Mouse (Mus musculus): Measurements from ENCODE around the gene Arhgap20. TPM values are rescaled to one million over a fixed set of nuclear protein-coding genes. Genes with fewer than 3 reads are reported as not detected.

The Arhgap20 gene
- polyA plus RNA-seq, 1 experiment from 2014 or later = 18.1 TPM

DNA sequence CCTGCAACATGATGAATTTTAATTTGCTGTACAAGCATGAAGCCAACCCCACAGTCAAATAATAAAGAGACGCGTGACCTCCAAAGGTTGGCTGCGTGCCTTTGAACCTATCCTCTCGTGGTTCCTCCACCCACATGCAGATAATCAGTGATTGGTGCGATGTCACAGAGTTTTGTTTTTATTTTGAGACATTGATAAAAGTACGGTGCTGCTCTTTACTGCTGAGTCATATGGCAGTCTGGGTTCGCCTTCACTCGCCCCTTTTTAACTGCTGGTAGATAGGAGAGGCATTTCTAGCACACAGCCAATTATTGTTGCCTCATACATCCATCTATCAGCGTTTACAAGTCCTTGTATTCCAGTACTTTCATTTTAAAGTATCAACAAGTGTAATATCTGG lies 34.0 kb downstream of the Arhgap20 start:
- no peaks in the 10 kb centered on the region for H3K4me1 ChIP-seq (ENCODE audit: insufficient read depth)
- no peak overlapping the region for H3K4me3 ChIP-seq (ENCODE audit: low read depth, low read length)
- no peak overlapping the region for H3K4me2 ChIP-seq
- no peaks in the 10 kb centered on the region for H3K36me3 ChIP-seq (ENCODE audit: insufficient read depth)
- H3K9me3 ChIP-seq (ENCODE audit: low read depth, low read length) = no peaks in the 10 kb centered on the region
- no peaks in the 10 kb centered on the region for H3K27me3 ChIP-seq (ENCODE audit: insufficient read depth, low read length)
- H3K9ac ChIP-seq = no peak overlapping the region
- DNase-seq (no peak), ATAC-seq (ENCODE audit: insufficient read depth) (no peak)
- TF ChIP-seq CTCF (IDR thresholded peaks at IDR 0.05; ENCODE audit: low read depth) = no peak
- 67% methylated on average over 9 of the region's 9 CpGs for WGBS
- no peak overlapping the region for H3K27ac ChIP-seq (ENCODE audit: low read depth)

DNA sequence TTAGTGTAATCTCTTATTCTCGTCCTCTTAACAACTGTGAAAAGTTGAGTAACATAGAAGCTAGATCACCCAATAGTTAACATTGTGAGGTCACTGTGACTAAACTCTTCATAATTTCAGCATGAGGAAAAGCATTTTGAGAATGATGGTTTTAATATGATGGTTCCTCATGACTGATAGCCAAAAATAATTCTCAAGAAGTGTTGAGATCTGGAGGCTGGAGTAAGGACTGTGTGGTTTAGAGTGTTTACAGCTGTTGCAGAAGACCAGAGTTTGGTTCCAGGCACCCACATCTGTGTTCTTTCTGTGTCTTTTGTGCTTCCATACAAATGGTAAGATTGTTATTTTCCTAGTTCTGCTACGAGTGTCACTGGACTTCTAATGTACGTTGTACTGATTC lies 42.1 kb downstream of the Arhgap20 start:
- Histone ChIP-seq H3K27me3 (ENCODE audit: insufficient read depth, low read length) (no peaks in the 10 kb centered on the region), H3K27ac (ENCODE audit: low read depth) (no peak overlapping the region), H3K9ac (no peak overlapping the region), H3K4me3 (ENCODE audit: low read depth, low read length) (no peak overlapping the region), H3K4me1 (ENCODE audit: insufficient read depth) (no peaks in the 10 kb centered on the region), H3K4me2 (no peak overlapping the region), H3K9me3 (ENCODE audit: low read depth, low read length) (no peaks in the 10 kb centered on the region), H3K36me3 (ENCODE audit: insufficient read depth) (no peaks in the 10 kb centered on the region)
- ATAC-seq (ENCODE audit: insufficient read depth) = no peak
- WGBS = 63% methylated on average over 3 of the region's 3 CpGs
- peak; percentile 47 for DNase-seq
- TF ChIP-seq CTCF (IDR thresholded peaks at IDR 0.05; ENCODE audit: low read depth) = no peak

DNA sequence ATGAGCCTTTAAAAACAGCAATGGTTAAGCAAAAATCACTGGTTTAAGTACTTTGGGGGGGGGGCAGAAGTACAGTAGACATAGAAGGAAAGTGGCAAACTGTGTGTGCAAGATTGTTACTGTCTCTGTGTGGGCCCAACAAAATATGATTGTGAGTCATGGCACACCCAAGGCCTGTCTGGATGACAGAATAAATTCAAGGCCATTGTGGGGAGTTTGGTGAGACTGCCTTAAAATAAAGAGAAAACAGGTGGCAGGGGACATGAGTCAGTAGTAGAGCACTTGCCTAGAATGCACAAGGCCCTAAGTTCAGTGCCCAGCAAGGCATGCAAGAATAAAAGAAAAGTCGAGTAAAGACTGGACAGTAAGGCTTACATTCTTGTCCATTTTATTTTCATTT lies 47.8 kb downstream of the Arhgap20 start:
- Histone ChIP-seq H3K4me1 (ENCODE audit: insufficient read depth) (no peaks in the 10 kb centered on the region), H3K9me3 (ENCODE audit: low read depth, low read length) (no peaks in the 10 kb centered on the region), H3K27me3 (ENCODE audit: insufficient read depth, low read length) (no peaks in the 10 kb centered on the region), H3K4me3 (ENCODE audit: low read depth, low read length) (no peak overlapping the region), H3K27ac (ENCODE audit: low read depth) (no peak overlapping the region), H3K9ac (no peak overlapping the region), H3K4me2 (no peak overlapping the region), H3K36me3 (ENCODE audit: insufficient read depth) (no peaks in the 10 kb centered on the region)
- no peak for DNase-seq
- no peak for ATAC-seq (ENCODE audit: insufficient read depth)
- TF ChIP-seq CTCF (IDR thresholded peaks at IDR 0.05; ENCODE audit: low read depth) = no peak
- WGBS = 75% methylated on average over 1 of the region's 1 CpGs

DNA sequence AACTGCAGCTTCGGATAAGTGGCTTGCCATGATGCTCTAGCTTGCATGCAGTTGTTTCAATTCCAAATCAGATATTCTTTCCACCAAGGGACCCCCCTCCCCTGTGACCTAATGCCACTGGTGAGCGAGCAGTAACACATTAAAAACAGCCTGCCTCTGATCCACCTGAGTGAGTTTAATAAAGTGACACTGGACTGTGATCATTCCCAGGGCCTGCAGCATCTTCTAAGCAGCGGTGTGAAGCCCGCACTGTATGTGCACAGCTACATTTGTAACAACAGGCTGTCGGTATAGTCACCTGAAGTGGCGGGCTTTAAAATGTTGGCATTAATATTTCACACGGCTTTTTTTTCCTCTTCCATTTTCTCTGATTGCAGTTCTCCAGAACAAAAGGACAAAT lies 59.4 kb downstream of the Arhgap20 start:
- WGBS = 86% methylated on average over 7 of the region's 7 CpGs
- H3K4me3 ChIP-seq (ENCODE audit: low read depth, low read length) = no peak overlapping the region
- DNase-seq (no peak), ATAC-seq (ENCODE audit: insufficient read depth) (no peak)
- no peaks in the 10 kb centered on the region for H3K9me3 ChIP-seq (ENCODE audit: low read depth, low read length)
- H3K9ac ChIP-seq = no peak overlapping the region
- H3K27me3 ChIP-seq (ENCODE audit: insufficient read depth, low read length) = no peaks in the 10 kb centered on the region
- no peak overlapping the region for H3K27ac ChIP-seq (ENCODE audit: low read depth)
- TF ChIP-seq CTCF (IDR thresholded peaks at IDR 0.05; ENCODE audit: low read depth) = no peak
- no peaks in the 10 kb centered on the region for H3K4me1 ChIP-seq (ENCODE audit: insufficient read depth)
- no peak overlapping the region for H3K4me2 ChIP-seq
- 0 out of 2 replicates have a peak, but pooled peaks cover 2% of the 10 kb centered on the region for H3K36me3 ChIP-seq (ENCODE audit: insufficient read depth)

DNA sequence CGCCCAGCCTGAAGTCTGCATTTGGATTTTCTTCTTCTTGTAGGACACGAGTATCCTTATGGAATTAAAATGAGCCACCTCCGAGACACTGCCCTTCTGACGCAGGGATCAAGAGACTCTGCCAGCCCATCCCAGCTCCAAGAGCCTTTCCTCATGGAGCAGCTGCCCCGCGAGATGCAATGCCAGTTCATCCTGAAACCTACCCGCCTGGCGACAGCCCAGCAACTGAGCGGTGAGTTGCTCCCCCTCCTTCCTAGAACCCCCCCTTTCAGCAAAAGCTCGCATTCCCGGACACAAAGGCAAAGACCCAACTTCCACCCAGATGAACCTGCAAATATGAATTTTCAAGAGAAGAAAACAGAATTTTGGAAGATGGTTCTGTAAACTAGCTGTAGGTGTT lies 66.5 kb downstream of the Arhgap20 start:
- no peak for TF ChIP-seq CTCF (IDR thresholded peaks at IDR 0.05; ENCODE audit: low read depth)
- ATAC-seq (ENCODE audit: insufficient read depth) (no peak), DNase-seq (no peak)
- Histone ChIP-seq H3K4me2 (no peak overlapping the region), H3K27me3 (ENCODE audit: insufficient read depth, low read length) (no peaks in the 10 kb centered on the region), H3K9ac (no peak overlapping the region), H3K4me3 (ENCODE audit: low read depth, low read length) (no peak overlapping the region), H3K27ac (ENCODE audit: low read depth) (no peak overlapping the region), H3K4me1 (ENCODE audit: insufficient read depth) (0 out of 2 replicates have a peak, but pooled peaks cover 2% of the 10 kb centered on the region), H3K36me3 (ENCODE audit: insufficient read depth) (peaks cover 10% of the 10 kb centered on the region; the same call in 1 of the 2 replicates), H3K9me3 (ENCODE audit: low read depth, low read length) (no peaks in the 10 kb centered on the region)
- WGBS = 74% methylated on average over 11 of the region's 11 CpGs

DNA sequence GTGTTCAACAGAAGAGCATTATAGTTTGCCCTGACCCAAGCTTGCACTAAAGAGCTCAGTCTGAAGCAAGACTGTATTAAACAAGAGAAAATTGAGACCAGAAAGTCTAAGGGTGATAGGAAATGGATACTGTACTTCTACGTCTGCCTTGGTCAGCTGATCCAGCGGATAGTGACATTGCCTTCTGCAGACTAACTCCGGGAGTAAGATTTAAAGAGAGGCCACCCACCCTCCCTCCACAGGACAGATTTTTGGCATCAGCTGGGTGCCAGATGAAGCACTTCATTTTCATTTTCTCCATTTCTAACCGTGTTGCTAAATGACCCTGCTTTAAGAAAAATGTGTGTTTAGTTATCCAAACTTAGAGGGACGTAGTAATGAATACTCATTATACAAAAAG lies 67.2 kb downstream of the Arhgap20 start:
- ATAC-seq (ENCODE audit: insufficient read depth) = no peak

DNA sequence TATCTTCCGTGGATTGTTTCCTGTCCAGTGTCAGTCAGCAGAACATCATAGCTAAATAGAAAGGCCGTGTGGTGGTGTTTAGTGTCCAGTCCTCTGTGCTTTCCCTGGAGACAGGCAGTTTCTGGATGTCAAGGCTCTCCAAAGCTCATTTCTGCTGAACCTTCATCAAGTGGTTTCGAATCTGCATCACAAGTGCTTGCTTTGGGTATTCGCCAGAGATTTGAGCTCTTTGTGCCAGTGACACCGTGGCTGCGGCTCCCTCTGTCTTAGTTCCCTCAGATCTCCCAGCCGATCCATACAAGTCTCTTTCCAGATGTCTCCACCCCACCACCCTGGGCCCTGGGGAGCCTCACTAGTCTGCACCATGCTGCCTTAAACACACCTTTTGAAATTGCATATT lies 72.6 kb downstream of the Arhgap20 start:
- no peak overlapping the region for H3K9ac ChIP-seq
- DNase-seq (peak; percentile 46), ATAC-seq (ENCODE audit: insufficient read depth) (no peak)
- TF ChIP-seq CTCF (IDR thresholded peaks at IDR 0.05; ENCODE audit: low read depth) = no peak
- no peaks in the 10 kb centered on the region for H3K27me3 ChIP-seq (ENCODE audit: insufficient read depth, low read length)
- no peak overlapping the region for H3K4me3 ChIP-seq (ENCODE audit: low read depth, low read length)
- peaks cover 20% of the 10 kb centered on the region; the same call in 1 of the 2 replicates for H3K36me3 ChIP-seq (ENCODE audit: insufficient read depth)
- whole genome bisulfite sequencing = 64% methylated on average over 7 of the region's 7 CpGs
- no peak overlapping the region for H3K4me2 ChIP-seq
- no peaks in the 10 kb centered on the region for H3K9me3 ChIP-seq (ENCODE audit: low read depth, low read length)
- 0 out of 2 replicates have a peak, but pooled peaks cover 2% of the 10 kb centered on the region for H3K4me1 ChIP-seq (ENCODE audit: insufficient read depth)
- H3K27ac ChIP-seq (ENCODE audit: low read depth) = no peak overlapping the region

More for the DNA sequence above, 67.2 kb downstream of the Arhgap20 start:
- no peaks in the 10 kb centered on the region for H3K9me3 ChIP-seq (ENCODE audit: low read depth, low read length)
- 32% methylated on average over 5 of the region's 5 CpGs for WGBS
- TF ChIP-seq CTCF (IDR thresholded peaks at IDR 0.05; ENCODE audit: low read depth) = no peak
- H3K27ac ChIP-seq (ENCODE audit: low read depth) = no peak overlapping the region
- no peak overlapping the region for H3K4me3 ChIP-seq (ENCODE audit: low read depth, low read length)
- H3K4me1 ChIP-seq (ENCODE audit: insufficient read depth) = 0 out of 2 replicates have a peak, but pooled peaks cover 2% of the 10 kb centered on the region
- no peak overlapping the region for H3K9ac ChIP-seq
- H3K36me3 ChIP-seq (ENCODE audit: insufficient read depth) = peaks cover 10% of the 10 kb centered on the region; the same call in 1 of the 2 replicates
- no peak overlapping the region for H3K4me2 ChIP-seq
- peak; percentile 64 for DNase-seq
- no peaks in the 10 kb centered on the region for H3K27me3 ChIP-seq (ENCODE audit: insufficient read depth, low read length)

DNA sequence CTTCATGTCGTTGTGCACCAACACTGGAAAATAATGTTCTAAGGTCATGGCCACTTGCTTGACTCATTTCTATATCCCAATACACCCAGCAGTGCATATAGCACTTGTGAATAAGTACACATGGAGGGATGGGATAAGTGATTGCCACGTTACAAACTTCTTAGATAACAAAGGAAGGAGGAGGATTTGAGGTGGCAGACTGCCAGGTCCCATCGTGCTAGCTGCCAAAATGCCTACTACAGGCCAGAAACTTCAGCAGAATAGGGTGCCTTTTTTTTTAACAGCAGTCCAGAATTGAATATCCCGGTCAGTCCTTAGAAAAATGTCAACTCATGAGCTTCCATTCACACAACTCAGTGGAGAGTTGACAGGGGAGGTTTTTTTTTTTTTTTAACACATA lies 78.1 kb downstream of the Arhgap20 start:
- H3K9me3 ChIP-seq (ENCODE audit: low read depth, low read length) = no peaks in the 10 kb centered on the region
- no peaks in the 10 kb centered on the region for H3K4me1 ChIP-seq (ENCODE audit: insufficient read depth)
- H3K4me2 ChIP-seq = no peak overlapping the region
- no peak for TF ChIP-seq CTCF (IDR thresholded peaks at IDR 0.05; ENCODE audit: low read depth)
- H3K36me3 ChIP-seq (ENCODE audit: insufficient read depth) = peaks cover 26% of the 10 kb centered on the region
- H3K27me3 ChIP-seq (ENCODE audit: insufficient read depth, low read length) = no peaks in the 10 kb centered on the region
- H3K9ac ChIP-seq = no peak overlapping the region
- no peak for ATAC-seq (ENCODE audit: insufficient read depth)
- DNase-seq = peak; percentile 76
- no peak overlapping the region for H3K27ac ChIP-seq (ENCODE audit: low read depth)
- H3K4me3 ChIP-seq (ENCODE audit: low read depth, low read length) = no peak overlapping the region
- 32% methylated on average over 4 of the region's 4 CpGs for WGBS
